In genomic region chr10:77196676-77197075, GRCm38 (mm10) we compare ENCODE assay signal across 15 mouse cellular contexts. TPM values are rescaled to one million over a fixed set of nuclear protein-coding genes. Genes with fewer than 3 reads are reported as not detected.
"Had no signal": no experiment of that assay in that cellular context is flagged by ENCODE, and none has a peak within 500 bp of the region (broad histone marks: within the 10 kb centered on the region; RNA-seq: fewer than 3 reads in every experiment).

No protein-coding gene starts in this region.

- H3K27ac ChIP-seq: left cerebral cortex, adult 2 months; liver, embryonic 15.5 days; midbrain, embryonic 15.5 days; neural tube, embryonic 12.5 days had no signal

- H3K9me3 ChIP-seq: limb, embryonic 10.5 days; liver, embryonic 15.5 days; midbrain, embryonic 15.5 days; neural tube, embryonic 12.5 days had no signal

- H3K27me3 ChIP-seq: midbrain, embryonic 15.5 days; neural tube, embryonic 12.5 days had no signal

- H3K4me3 ChIP-seq: left cerebral cortex, adult 2 months; limb, embryonic 10.5 days; liver, embryonic 15.5 days; midbrain, embryonic 15.5 days; neural tube, embryonic 12.5 days had no signal

- ATAC-seq: lung, postnatal 0 days; midbrain, embryonic 15.5 days had no signal

- DNase-seq: kidney, adult 11 months; kidney, postnatal 14 days; lung, adult 2 months; lung, postnatal 36 days; thymus, postnatal 36 days had no signal

- H3K36me3 ChIP-seq: limb, embryonic 10.5 days; liver, embryonic 15.5 days; midbrain, embryonic 15.5 days; neural tube, embryonic 12.5 days had no signal

- H3K4me2 ChIP-seq: liver, embryonic 11.5 days; liver, embryonic 15.5 days; midbrain, embryonic 15.5 days had no signal

- H3K4me1 ChIP-seq: liver, embryonic 15.5 days had no signal

- H3K9ac ChIP-seq: liver, embryonic 15.5 days; midbrain, embryonic 15.5 days; neural tube, embryonic 12.5 days had no signal

RNA-seq across cellular contexts. Expression of gene Col18a1, which starts 30.3 kb away (rescaled TPM):
- total RNA-seq: megakaryocyte progenitor cell, adult 5-6 weeks; monocyte, adult 5-6 weeks; neutrophil, adult 5-6 weeks had no signal
